ENCODE assay signal across 11 mouse cellular contexts in the genomic region with DNA sequence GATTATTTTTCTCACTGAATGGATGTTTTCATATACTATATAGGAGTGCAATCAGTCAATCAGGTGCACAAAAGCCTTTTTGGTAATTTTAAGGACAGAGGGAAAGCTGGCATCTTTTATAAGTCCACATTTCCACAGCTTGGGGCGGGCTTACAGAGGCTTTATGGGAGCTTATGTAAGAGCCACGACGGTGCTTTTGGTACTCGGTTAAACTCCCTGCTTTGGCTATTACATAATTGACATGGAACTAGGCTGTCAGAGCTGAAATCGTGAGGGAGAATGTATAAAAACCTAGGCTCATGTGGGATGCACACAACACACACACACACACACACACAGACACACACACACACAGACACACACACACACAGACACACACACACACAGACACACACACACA. TPM values are rescaled to one million over a fixed set of nuclear protein-coding genes. Genes with fewer than 3 reads are reported as not detected.
DNase-seq lines count a peak whose midpoint lies in the region; ATAC-seq lines count a peak whose summit lies in the region.
"Had no signal": no experiment of that assay in that cellular context is flagged by ENCODE, and none has a peak within 500 bp of the region (broad histone marks: within the 10 kb centered on the region; RNA-seq: fewer than 3 reads in every experiment).

No protein-coding gene starts in this region.

- no peak overlapping the region for H3K9ac ChIP-seq in neural tube, embryonic 11.5 days (ENCODE audit: low read length)

- no peaks in the 10 kb centered on the region for H3K36me3 ChIP-seq in neural tube, embryonic 11.5 days (ENCODE audit: control insufficient read depth, insufficient read depth, low read length)

- no peaks in the 10 kb centered on the region for H3K9me3 ChIP-seq in neural tube, embryonic 11.5 days (ENCODE audit: control insufficient read depth, low read length)

- intact Hi-C loops in left cerebral cortex, postnatal 25 days (cut with DNase I) = loop anchor here (5.0 kb wide), 1 partner anchor 193 kb away; no protein-coding TSS in a partner anchor

- no peak for ATAC-seq in neural tube, embryonic 11.5 days (ENCODE audit: insufficient read depth, low FRiP score, low TSS enrichment)

- 38% methylated on average over 5 of the region's 5 CpGs for WGBS in neural tube, embryonic 11.5 days

- no peaks in the 10 kb centered on the region for H3K4me1 ChIP-seq in neural tube, embryonic 11.5 days (ENCODE audit: control insufficient read depth, insufficient read depth, low read length)

- no peak overlapping the region; the same call in 1 of the 2 replicates for H3K4me2 ChIP-seq in neural tube, embryonic 11.5 days (ENCODE audit: low read depth)

- DNase-seq in frontal cortex, adult 2 months (ENCODE audit: extremely low spot score in 1 of 2, low spot score in 1 of 2) = peak; percentile 48 to 78
- no peak for DNase-seq in frontal cortex, postnatal 25 days (ENCODE audit: low spot score in 2 of 2)
- DNase-seq in neural tube, embryonic 11.5 days (ENCODE audit: low spot score) = no peak
- DNase-seq in neural tube, embryonic 10.5 days (ENCODE audit: extremely low spot score, low spot score) = no peak
- peak; percentile 65 to 90 for DNase-seq in left cerebral cortex, postnatal 25 days (ENCODE audit: low spot score in 2 of 2)
- DNase-seq in urinary bladder, adult 18-20 months (ENCODE audit: low spot score in 2 of 2) = no peak
- no peak for DNase-seq in ovary, postnatal 10 days (ENCODE audit: low spot score)
- no peak for DNase-seq in kidney, adult 18-20 months
- DNase-seq: kidney, adult 2 months; lung, postnatal 4 days had no signal

- H3K27ac ChIP-seq in neural tube, embryonic 11.5 days (ENCODE audit: low read depth, low read length) = no peak overlapping the region
- H3K27ac ChIP-seq: stomach, postnatal 0 days had no signal

- H3K27me3 ChIP-seq in neural tube, embryonic 11.5 days (ENCODE audit: control insufficient read depth, insufficient read depth, low read length) = peaks cover 17% of the 10 kb centered on the region

- H3K4me3 ChIP-seq in neural tube, embryonic 11.5 days (ENCODE audit: low read depth, low read length) = peak overlapping the region; percentile 66; the same call in 1 of the 2 replicates

RNA-seq across cellular contexts. Expression of gene Mtus2, which starts 2.0 kb away (rescaled TPM):
- 19.4 and 20.6 TPM in 2 replicates for polyA plus RNA-seq in frontal cortex, adult 2 months (2012; rRNA removed)
- polyA plus RNA-seq in neural tube, embryonic 11.5 days (2014; fragmentation: Nextera tagmentation; extraction: Ambion mirVana) = 25.2 and 27.5 TPM in 2 replicates
- 10 to 100 TPM; 35.0 to 39.0 TPM for total RNA-seq in left cerebral cortex, postnatal 25 days (2021)

Comparison
In these comparisons a context has a peak if more than half of its experiments do, and no peak if none do; other contexts are left out.
1. DNase-seq: peak in frontal cortex, adult 2 months (2 of 2) and left cerebral cortex, postnatal 25 days (2 of 2); none in frontal cortex, postnatal 25 days (0 of 2), neural tube, embryonic 11.5 days (single experiment), neural tube, embryonic 10.5 days (single experiment), urinary bladder, adult 18-20 months (0 of 2), ovary, postnatal 10 days (single experiment) and kidney, adult 18-20 months (single experiment).